Mouse (Mus musculus) CH12F3 (cell line): ENCODE measurements around the gene Rassf3.

Experiments used
- in situ Hi-C: fragments of 300-500 bp; cut with MboI; formaldehyde crosslinking; loops from 2 replicates; pipeline ENCODE4 v1.14.3; 2020; ENCODE audit warnings: low sequenced_read_pairs

Rassf3 gene

GRCm38 (mm10) chr10:121465033-121465432 lies 11.1 kb downstream of the Rassf3 start:
- in situ Hi-C loops, result no loop called here

- in situ Hi-C loops, result no loop called here
Measured at GRCm38 (mm10) chr10:121462162-121462881, 13.8 kb downstream of the Rassf3 start.

GRCm38 (mm10) chr10:121461404-121462161 lies 14.6 kb downstream of the Rassf3 start:
- in situ Hi-C loops, result no loop called here

GRCm38 (mm10) chr10:121459124-121459853 lies 16.9 kb downstream of the Rassf3 start:
- in situ Hi-C loops, result no loop called here

GRCm38 (mm10) chr10:121458408-121458807 lies 17.7 kb downstream of the Rassf3 start:
- in situ Hi-C loops, result no loop called here

GRCm38 (mm10) chr10:121457381-121457780 lies 18.8 kb downstream of the Rassf3 start:
- in situ Hi-C loops, result no loop called here

- in situ Hi-C loops, result no loop called here
Measured at GRCm38 (mm10) chr10:121455517-121455916, 20.6 kb downstream of the Rassf3 start.

GRCm38 (mm10) chr10:121454708-121455475 lies 21.3 kb downstream of the Rassf3 start:
- in situ Hi-C loops, result no loop called here

GRCm38 (mm10) chr10:121454033-121454432 lies 22.1 kb downstream of the Rassf3 start:
- in situ Hi-C loops, result no loop called here

GRCm38 (mm10) chr10:121445808-121446207 lies 30.3 kb downstream of the Rassf3 start:
- in situ Hi-C loops, result no loop called here

GRCm38 (mm10) chr10:121444198-121444597 lies 31.9 kb downstream of the Rassf3 start:
- in situ Hi-C loops, result no loop called here

- in situ Hi-C loops, result no loop called here
Measured at GRCm38 (mm10) chr10:121443791-121444190, 32.4 kb downstream of the Rassf3 start.

GRCm38 (mm10) chr10:121439310-121439731 lies 36.8 kb downstream of the Rassf3 start:
- in situ Hi-C loops, result no loop called here

GRCm38 (mm10) chr10:121438109-121438508 lies 38.0 kb downstream of the Rassf3 start:
- in situ Hi-C loops, result no loop called here

GRCm38 (mm10) chr10:121436693-121437092 lies 39.5 kb downstream of the Rassf3 start:
- in situ Hi-C loops, result no loop called here

GRCm38 (mm10) chr10:121436258-121436645 lies 39.9 kb downstream of the Rassf3 start:
- in situ Hi-C loops, result no loop called here

- in situ Hi-C loops, result no loop called here
Measured at GRCm38 (mm10) chr10:121435546-121436257, 40.4 kb downstream of the Rassf3 start.

GRCm38 (mm10) chr10:121434441-121435103 lies 41.6 kb downstream of the Rassf3 start:
- in situ Hi-C loops, result no loop called here

- in situ Hi-C loops, result no loop called here
Measured at GRCm38 (mm10) chr10:121432635-121433280, 43.4 kb downstream of the Rassf3 start.
